Comparison of ENCODE assay signal across 9 mouse cellular contexts in the genomic region with DNA sequence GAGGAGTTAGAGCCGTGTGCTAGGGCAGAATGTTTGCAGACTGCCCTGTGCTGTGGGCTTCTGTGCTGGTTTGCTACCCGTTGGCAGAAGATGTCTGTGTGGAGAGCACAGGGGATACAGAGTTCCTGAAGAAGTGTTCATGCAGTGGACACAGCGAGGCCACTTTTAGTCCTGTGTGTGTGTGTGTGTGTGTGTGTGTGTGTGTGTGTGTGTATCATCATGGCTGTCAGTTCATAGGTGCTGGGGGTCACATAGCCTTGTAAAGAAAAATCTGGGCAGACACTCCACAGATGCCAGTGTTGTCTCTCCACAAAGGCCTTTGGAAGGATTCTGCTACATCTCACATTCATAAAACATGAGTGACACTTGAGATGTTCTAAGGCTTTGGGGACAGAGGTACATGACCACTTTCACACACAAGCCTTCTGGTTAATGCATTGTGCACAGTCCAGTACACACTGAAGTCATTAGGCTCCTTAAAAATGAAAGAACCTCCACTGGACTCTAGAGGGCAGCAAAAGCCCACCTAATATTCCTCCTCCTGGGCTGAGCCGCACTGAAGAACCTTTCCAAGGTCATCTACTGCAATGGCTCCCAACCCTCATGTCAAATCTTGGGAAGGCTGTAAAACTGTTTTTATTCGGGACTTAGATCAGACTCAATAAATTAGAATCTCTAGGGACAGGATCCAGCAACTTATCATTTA. TPM values are rescaled to one million over a fixed set of nuclear protein-coding genes. Genes with fewer than 3 reads are reported as not detected.
DNase-seq lines count a peak whose midpoint lies in the region; ATAC-seq and TF ChIP-seq lines count a peak whose summit lies in the region.
"Had no signal": no experiment of that assay in that cellular context is flagged by ENCODE, and none has a peak within 500 bp of the region (broad histone marks: within the 10 kb centered on the region; RNA-seq: fewer than 3 reads in every experiment).

No protein-coding gene starts in this region.

- H3K4me2 ChIP-seq in forebrain, embryonic 12.5 days: no peak overlapping the region
- no peak overlapping the region for H3K4me2 ChIP-seq in hindbrain, embryonic 12.5 days (replicated peaks)
- no peak overlapping the region for H3K4me2 ChIP-seq in lung, embryonic 16.5 days (ENCODE audit: low read depth, low read length)
- H3K4me2 ChIP-seq: lung, embryonic 15.5 days had no signal

- 31% methylated on average over 5 of the region's 5 CpGs for WGBS in forebrain, embryonic 12.5 days
- WGBS in hindbrain, embryonic 12.5 days: 29% methylated on average over 5 of the region's 5 CpGs
- 31% methylated on average over 5 of the region's 5 CpGs for WGBS in lung, embryonic 16.5 days

- H3K4me1 ChIP-seq in forebrain, embryonic 12.5 days: no peaks in the 10 kb centered on the region
- no peaks in the 10 kb centered on the region for H3K4me1 ChIP-seq in hindbrain, embryonic 12.5 days
- no peaks in the 10 kb centered on the region for H3K4me1 ChIP-seq in lung, embryonic 16.5 days (replicated peaks; ENCODE audit: control insufficient read depth, insufficient read depth, low read length)
- H3K4me1 ChIP-seq: lung, embryonic 15.5 days had no signal

- ATAC-seq in forebrain, embryonic 12.5 days (ENCODE audit: low FRiP score): peak; percentile 84
- peak; percentile 88 for ATAC-seq in hindbrain, embryonic 12.5 days (ENCODE audit: low FRiP score)
- ATAC-seq in lung, embryonic 16.5 days (ENCODE audit: low read depth): peak; percentile 75; the same call in 1 of the 2 replicates

- no peaks in the 10 kb centered on the region for H3K9me3 ChIP-seq in forebrain, embryonic 12.5 days
- no peaks in the 10 kb centered on the region for H3K9me3 ChIP-seq in hindbrain, embryonic 12.5 days (replicated peaks)
- H3K9me3 ChIP-seq in lung, embryonic 16.5 days (ENCODE audit: control insufficient read depth, low read length): no peaks in the 10 kb centered on the region
- H3K9me3 ChIP-seq: lung, embryonic 15.5 days had no signal

- H3K36me3 ChIP-seq in forebrain, embryonic 12.5 days (replicated peaks): no peaks in the 10 kb centered on the region
- H3K36me3 ChIP-seq in hindbrain, embryonic 12.5 days: no peaks in the 10 kb centered on the region
- H3K36me3 ChIP-seq in lung, embryonic 16.5 days (ENCODE audit: control insufficient read depth, insufficient read depth, low read length): no peaks in the 10 kb centered on the region
- H3K36me3 ChIP-seq: lung, embryonic 15.5 days had no signal

- peak; percentile 53 to 84 for DNase-seq in adrenal gland, adult (ENCODE audit: inconsistent age in 2 of 2, low spot score in 1 of 2)
- DNase-seq in adrenal gland, postnatal 4 days (ENCODE audit: low spot score in 2 of 2): no peak
- DNase-seq in c-Kit-positive CD71-positive TER-119-positive erythroid progenitor cells, embryonic 14.5 days (ENCODE audit: low spot score): peak; percentile 47
- peak; percentile 64 to 74 for DNase-seq in layer of hippocampus, adult 2 months (ENCODE audit: low spot score in 2 of 2)
- DNase-seq in retina, embryonic 14.5 days (ENCODE audit: low spot score): peak; percentile 89

- TF ChIP-seq CTCF in layer of hippocampus, adult 2 months (conservative IDR thresholded peaks at IDR 0.05): peak; percentile 84

- H3K27ac ChIP-seq in forebrain, embryonic 12.5 days: no peak overlapping the region
- no peak overlapping the region for H3K27ac ChIP-seq in hindbrain, embryonic 12.5 days
- H3K27ac ChIP-seq in layer of hippocampus, adult 2 months: no peak overlapping the region
- H3K27ac ChIP-seq in lung, embryonic 16.5 days (ENCODE audit: low read length): no peak overlapping the region
- H3K27ac ChIP-seq: lung, embryonic 15.5 days had no signal

- no peaks in the 10 kb centered on the region for H3K27me3 ChIP-seq in forebrain, embryonic 12.5 days
- H3K27me3 ChIP-seq in hindbrain, embryonic 12.5 days: 0 out of 2 replicates have a peak, but pooled peaks cover 2% of the 10 kb centered on the region
- no peaks in the 10 kb centered on the region for H3K27me3 ChIP-seq in lung, embryonic 16.5 days (ENCODE audit: control insufficient read depth, insufficient read depth, low read depth, low read length)
- H3K27me3 ChIP-seq: lung, embryonic 15.5 days had no signal

- no peak overlapping the region for H3K9ac ChIP-seq in forebrain, embryonic 12.5 days
- no peak overlapping the region; the same call in 1 of the 2 replicates for H3K9ac ChIP-seq in hindbrain, embryonic 12.5 days
- no peak overlapping the region for H3K9ac ChIP-seq in lung, embryonic 16.5 days (ENCODE audit: low read length)
- H3K9ac ChIP-seq: lung, embryonic 15.5 days had no signal

- no peak overlapping the region for H3K4me3 ChIP-seq in forebrain, embryonic 12.5 days (replicated peaks)
- H3K4me3 ChIP-seq in hindbrain, embryonic 12.5 days: no peak overlapping the region
- no peak overlapping the region for H3K4me3 ChIP-seq in layer of hippocampus, adult 2 months
- no peak overlapping the region for H3K4me3 ChIP-seq in lung, embryonic 16.5 days (ENCODE audit: low read length)
- H3K4me3 ChIP-seq: lung, embryonic 15.5 days had no signal

RNA-seq across cellular contexts. Expression of a gene that starts 2.7 kb away (rescaled TPM):
- not detected for total RNA-seq in adrenal gland, postnatal 4 days (2021)
- polyA plus RNA-seq in forebrain, embryonic 12.5 days (2016; fragmentation: Nextera tagmentation; extraction: Ambion mirVana): 1.4 and 2.3 TPM in 2 replicates
- polyA plus RNA-seq in hindbrain, embryonic 12.5 days (2016; fragmentation: Nextera tagmentation; extraction: Ambion mirVana): 1.9 and 2.4 TPM in 2 replicates
- under 1 TPM; 0.42 to 0.51 TPM for total RNA-seq in layer of hippocampus, adult 2 months (2021)
- not detected in 2 replicates for polyA plus RNA-seq in lung, embryonic 16.5 days (2015; fragmentation: Nextera tagmentation; extraction: Ambion mirVana)

RNA-seq across cellular contexts. Expression of a gene that starts 20.2 kb away (rescaled TPM):
- under 1 TPM; 0.11 TPM for total RNA-seq in adrenal gland, postnatal 4 days (2021)
- 0.64 TPM in 1 of 2 replicates, not detected in the other for polyA plus RNA-seq in forebrain, embryonic 12.5 days (2016; fragmentation: Nextera tagmentation; extraction: Ambion mirVana)
- polyA plus RNA-seq in hindbrain, embryonic 12.5 days (2016; fragmentation: Nextera tagmentation; extraction: Ambion mirVana): 0.31 and 0.48 TPM in 2 replicates
- 1 to 10 TPM in 1 of 2 experiments, under 1 TPM in 1; 0.90 to 1.0 TPM for total RNA-seq in layer of hippocampus, adult 2 months (2021)
- 0.11 TPM in 2 replicates for polyA plus RNA-seq in lung, embryonic 16.5 days (2015; fragmentation: Nextera tagmentation; extraction: Ambion mirVana)

RNA-seq across cellular contexts. Expression of a gene that starts 23.1 kb away (rescaled TPM):
- not detected for total RNA-seq in adrenal gland, postnatal 4 days (2021)
- polyA plus RNA-seq in forebrain, embryonic 12.5 days (2016; fragmentation: Nextera tagmentation; extraction: Ambion mirVana): not detected in 2 replicates
- polyA plus RNA-seq in hindbrain, embryonic 12.5 days (2016; fragmentation: Nextera tagmentation; extraction: Ambion mirVana): 0.05 and 0.21 TPM in 2 replicates
- not detected for total RNA-seq in layer of hippocampus, adult 2 months (2021)
- polyA plus RNA-seq in lung, embryonic 16.5 days (2015; fragmentation: Nextera tagmentation; extraction: Ambion mirVana): 0.04 TPM in 1 of 2 replicates, not detected in the other
- polyA plus RNA-seq: lung, embryonic 15.5 days had no signal

RNA-seq across cellular contexts. Expression of a gene that starts 39.7 kb away (rescaled TPM):
- total RNA-seq in adrenal gland, postnatal 4 days (2021): 1 to 10 TPM; 3.4 to 5.4 TPM
- 4.2 and 5.4 TPM in 2 replicates for polyA plus RNA-seq in forebrain, embryonic 12.5 days (2016; fragmentation: Nextera tagmentation; extraction: Ambion mirVana)
- 7.9 TPM in 2 replicates for polyA plus RNA-seq in hindbrain, embryonic 12.5 days (2016; fragmentation: Nextera tagmentation; extraction: Ambion mirVana)
- total RNA-seq in layer of hippocampus, adult 2 months (2021): 100 to 1,000 TPM; 154 to 155 TPM
- 0.39 and 0.50 TPM in 2 replicates for polyA plus RNA-seq in lung, embryonic 16.5 days (2015; fragmentation: Nextera tagmentation; extraction: Ambion mirVana)

Comparison
In these comparisons a context has a peak if more than half of its experiments do, and no peak if none do; other contexts are left out.
1. DNase-seq: peak in adrenal gland, adult (2 of 2), c-Kit-positive CD71-positive TER-119-positive erythroid progenitor cells, embryonic 14.5 days (single experiment), layer of hippocampus, adult 2 months (2 of 2) and retina, embryonic 14.5 days (single experiment); none in adrenal gland, postnatal 4 days (0 of 2).
2. Peak in every context shown above with its lines, with median percentiles within 50 percentile points of each other: ATAC-seq.